Mouse (Mus musculus) layer of hippocampus, adult 2 months (tissue): ENCODE measurements at regions not wholly inside any gene's neighbourhood (a gene's known extent, or its start where the extent isn't known, plus 50 kb on each side); places are given as distances from the start of the nearest gene placed in this dataset.

Experiments
- DNase-seq, 2 experiments: peaks; one replicate each; pipeline ENCODE4 v3.0.0; 2022; ENCODE audit warnings: low spot score in 2 of 2
- H3K27ac ChIP-seq: fragments of 200-600 bp; 2 replicates; pipeline ENCODE4 v1.8.1; 2022
- H3K4me3 ChIP-seq: fragments of 200-600 bp; 2 replicates; pipeline ENCODE4 v1.8.1; 2022; ENCODE audit warnings: mild to moderate bottlenecking
- CTCF ChIP-seq: fragments of 200-600 bp; conservative IDR thresholded peaks from 2 replicates; pipeline ENCODE4 v1.8.1; 2022; ENCODE audit warnings: antibody characterized with exemption, mild to moderate bottlenecking, moderate library complexity

- TF ChIP-seq CTCF, result no peak
- H3K4me3 ChIP-seq, result no peak overlapping the region
- no peak overlapping the region for H3K27ac ChIP-seq
- DNase-seq, result no peak
These were observed 113.6 kb upstream of the Irf2bp2 start for GRCm38 (mm10) chr8:126707300-126707902.

- no peak for DNase-seq
- no peak overlapping the region for H3K4me3 ChIP-seq
These were observed 112.5 kb upstream of the Irf2bp2 start for GRCm38 (mm10) chr8:126706247-126706646.

GRCm38 (mm10) chr8:126705391-126705790, 111.6 kb upstream of the Irf2bp2 start:
- H3K27ac ChIP-seq, result no peak overlapping the region

More at GRCm38 (mm10) chr8:126706247-126706646, 112.5 kb upstream of the Irf2bp2 start:
- TF ChIP-seq CTCF, result no peak
- no peak overlapping the region for H3K27ac ChIP-seq

GRCm38 (mm10) chr8:126704706-126705105, 110.9 kb upstream of the Irf2bp2 start:
- no peak overlapping the region for H3K4me3 ChIP-seq

More at GRCm38 (mm10) chr8:126705391-126705790, 111.6 kb upstream of the Irf2bp2 start:
- H3K4me3 ChIP-seq, result no peak overlapping the region
- no peak for TF ChIP-seq CTCF
- no peak for DNase-seq

GRCm38 (mm10) chr8:126703546-126703945, 109.8 kb upstream of the Irf2bp2 start:
- DNase-seq, result no peak
- Histone ChIP-seq H3K27ac (no peak overlapping the region), H3K4me3 (no peak overlapping the region)
- TF ChIP-seq CTCF, result no peak

More at GRCm38 (mm10) chr8:126704706-126705105, 110.9 kb upstream of the Irf2bp2 start:
- no peak for TF ChIP-seq CTCF
- no peak overlapping the region for H3K27ac ChIP-seq
- no peak for DNase-seq

- TF ChIP-seq CTCF, result no peak
- Histone ChIP-seq H3K27ac (no peak overlapping the region), H3K4me3 (no peak overlapping the region)
- DNase-seq, result no peak
These were observed 108.5 kb upstream of the Irf2bp2 start for GRCm38 (mm10) chr8:126702294-126702693.

- H3K27ac ChIP-seq, result peak overlapping the region; percentile 49; the same call in 1 of the 2 replicates
- TF ChIP-seq CTCF, result no peak
- no peak overlapping the region for H3K4me3 ChIP-seq
- DNase-seq, result no peak
These were observed 105.6 kb upstream of the Irf2bp2 start for GRCm38 (mm10) chr8:126699389-126699775.

GRCm38 (mm10) chr8:126698601-126699388, 105.0 kb upstream of the Irf2bp2 start:
- H3K27ac ChIP-seq, result peak overlapping the region; percentile 49
- no peak for TF ChIP-seq CTCF

GRCm38 (mm10) chr8:126696346-126697010, 102.7 kb upstream of the Irf2bp2 start:
- Histone ChIP-seq H3K4me3 (no peak overlapping the region), H3K27ac (no peak overlapping the region)
- DNase-seq, result no peak
- TF ChIP-seq CTCF, result no peak

More at GRCm38 (mm10) chr8:126698601-126699388, 105.0 kb upstream of the Irf2bp2 start:
- DNase-seq, result no peak
- H3K4me3 ChIP-seq, result no peak overlapping the region

GRCm38 (mm10) chr8:126694370-126694769, 100.6 kb upstream of the Irf2bp2 start:
- peak overlapping the region; percentile 67 for H3K27ac ChIP-seq

GRCm38 (mm10) chr8:126693642-126694041, 99.9 kb upstream of the Irf2bp2 start:
- H3K27ac ChIP-seq, result peak overlapping the region; percentile 67; the same call in 1 of the 2 replicates
- no peak for DNase-seq
- TF ChIP-seq CTCF, result no peak
- H3K4me3 ChIP-seq, result no peak overlapping the region

More at GRCm38 (mm10) chr8:126694370-126694769, 100.6 kb upstream of the Irf2bp2 start:
- TF ChIP-seq CTCF, result no peak
- H3K4me3 ChIP-seq, result no peak overlapping the region
- peak; percentile 52 to 69 for DNase-seq

- no peak for DNase-seq
- H3K27ac ChIP-seq, result no peak overlapping the region; the same call in 1 of the 2 replicates
- TF ChIP-seq CTCF, result no peak
These were observed 98.9 kb upstream of the Irf2bp2 start for GRCm38 (mm10) chr8:126692711-126693110.

GRCm38 (mm10) chr8:126692263-126692662, 98.5 kb upstream of the Irf2bp2 start:
- TF ChIP-seq CTCF, result peak; percentile 22
- Histone ChIP-seq H3K27ac (no peak overlapping the region; the same call in 1 of the 2 replicates), H3K4me3 (no peak overlapping the region)
- DNase-seq, result no peak

More at GRCm38 (mm10) chr8:126692711-126693110, 98.9 kb upstream of the Irf2bp2 start:
- H3K4me3 ChIP-seq, result no peak overlapping the region
